Mouse (Mus musculus): ENCODE measurements around the gene Cyld. TPM values are rescaled to one million over a fixed set of nuclear protein-coding genes. Genes with fewer than 3 reads are reported as not detected.
"Not testable (repeated sequence)": the region's sequence is repeated elsewhere in the genome, so short reads cannot be mapped to it uniquely, and the experiment has no call there.

Gene Cyld
- polyA plus RNA-seq (2014; fragmentation: Nextera tagmentation; extraction: Ambion mirVana), result 16.7 and 18.1 TPM in 2 replicates

- H3K27ac ChIP-seq (ENCODE audit: low read length), result peak within 1 kb of the TSS; percentile 44
- WGBS, result under 1% methylated on average over 64 of the region's 80 CpGs
- H3K4me3 ChIP-seq (ENCODE audit: low read depth, low read length), result peak within 1 kb of the TSS; percentile 85
- peaks cover 5% of the 10 kb centered on the region; the same call in 1 of the 2 replicates for H3K4me1 ChIP-seq (ENCODE audit: control insufficient read depth, insufficient read depth, low read length)
- H3K36me3 ChIP-seq (ENCODE audit: control insufficient read depth, insufficient read depth, low read length), result no peaks in the 10 kb centered on the region
- peak; percentile 100 for ATAC-seq (ENCODE audit: insufficient number of reproducible peaks, insufficient read depth, low FRiP score, low read depth)
- H3K9me3 ChIP-seq (ENCODE audit: control insufficient read depth, low read depth, low read length), result no peaks in the 10 kb centered on the region
- peak within 1 kb of the TSS; percentile 56 for H3K4me2 ChIP-seq (replicated peaks; ENCODE audit: low read depth, low read length)
- no peaks in the 10 kb centered on the region for H3K27me3 ChIP-seq (ENCODE audit: control insufficient read depth, insufficient read depth, low read length)
- H3K9ac ChIP-seq (replicated peaks; ENCODE audit: low read depth, low read length), result peak within 1 kb of the TSS; percentile 60
Observed at GRCm38 (mm10) chr8:88696721-88697641, at the start of gene Cyld. Gene Cyld (plus strand): TSS chr8:88697028.

GRCm38 (mm10) chr8:88648322-88648721, 48.5 kb upstream of the Cyld start:
- peaks cover 3% of the 10 kb centered on the region for H3K4me1 ChIP-seq (ENCODE audit: control insufficient read depth, insufficient read depth, low read length)
- ATAC-seq (ENCODE audit: insufficient number of reproducible peaks, insufficient read depth, low FRiP score, low read depth), result no peak

GRCm38 (mm10) chr8:88650016-88650708, 46.7 kb upstream of the Cyld start:
- Histone ChIP-seq H3K4me2 (replicated peaks; ENCODE audit: low read depth, low read length) (no peak overlapping the region), H3K27me3 (ENCODE audit: control insufficient read depth, insufficient read depth, low read length) (no peaks in the 10 kb centered on the region), H3K4me3 (ENCODE audit: low read depth, low read length) (no peak overlapping the region), H3K9me3 (ENCODE audit: control insufficient read depth, low read depth, low read length) (no peaks in the 10 kb centered on the region), H3K4me1 (ENCODE audit: control insufficient read depth, insufficient read depth, low read length) (peaks cover 3% of the 10 kb centered on the region), H3K27ac (ENCODE audit: low read length) (no peak overlapping the region), H3K36me3 (ENCODE audit: control insufficient read depth, insufficient read depth, low read length) (no peaks in the 10 kb centered on the region), H3K9ac (replicated peaks; ENCODE audit: low read depth, low read length) (no peak overlapping the region; the same call in 1 of the 2 replicates)
- ATAC-seq (ENCODE audit: insufficient number of reproducible peaks, insufficient read depth, low FRiP score, low read depth), result no peak
- 73% methylated on average over 6 of the region's 6 CpGs for whole genome bisulfite sequencing

More at GRCm38 (mm10) chr8:88648322-88648721, 48.5 kb upstream of the Cyld start:
- Histone ChIP-seq H3K4me2 (replicated peaks; ENCODE audit: low read depth, low read length) (0 out of 2 replicates have a peak overlapping the region, but pooled peaks have one; percentile 60), H3K4me3 (ENCODE audit: low read depth, low read length) (no peak overlapping the region), H3K27me3 (ENCODE audit: control insufficient read depth, insufficient read depth, low read length) (no peaks in the 10 kb centered on the region), H3K9me3 (ENCODE audit: control insufficient read depth, low read depth, low read length) (no peaks in the 10 kb centered on the region), H3K9ac (replicated peaks; ENCODE audit: low read depth, low read length) (no peak overlapping the region), H3K36me3 (ENCODE audit: control insufficient read depth, insufficient read depth, low read length) (no peaks in the 10 kb centered on the region), H3K27ac (ENCODE audit: low read length) (no peak overlapping the region)

- H3K4me3 ChIP-seq (ENCODE audit: low read depth, low read length); H3K27me3 ChIP-seq (ENCODE audit: control insufficient read depth, insufficient read depth, low read length); H3K36me3 ChIP-seq (ENCODE audit: control insufficient read depth, insufficient read depth, low read length); H3K27ac ChIP-seq (ENCODE audit: low read length); H3K4me1 ChIP-seq (ENCODE audit: control insufficient read depth, insufficient read depth, low read length); H3K4me2 ChIP-seq (replicated peaks; ENCODE audit: low read depth, low read length); H3K9me3 ChIP-seq (ENCODE audit: control insufficient read depth, low read depth, low read length); H3K9ac ChIP-seq (replicated peaks; ENCODE audit: low read depth, low read length); ATAC-seq (ENCODE audit: insufficient number of reproducible peaks, insufficient read depth, low FRiP score, low read depth): not testable (repeated sequence)
- WGBS, result 66% methylated on average over 4 of the region's 4 CpGs
Observed at GRCm38 (mm10) chr8:88651122-88651521, 45.7 kb upstream of the Cyld start.

- ATAC-seq (ENCODE audit: insufficient number of reproducible peaks, insufficient read depth, low FRiP score, low read depth), result no peak
- no peaks in the 10 kb centered on the region for H3K4me1 ChIP-seq (ENCODE audit: control insufficient read depth, insufficient read depth, low read length)
- no peak overlapping the region for H3K27ac ChIP-seq (ENCODE audit: low read length)
- no peaks in the 10 kb centered on the region for H3K36me3 ChIP-seq (ENCODE audit: control insufficient read depth, insufficient read depth, low read length)
- no peak overlapping the region for H3K9ac ChIP-seq (replicated peaks; ENCODE audit: low read depth, low read length)
- no peak overlapping the region for H3K4me2 ChIP-seq (replicated peaks; ENCODE audit: low read depth, low read length)
- no peaks in the 10 kb centered on the region for H3K27me3 ChIP-seq (ENCODE audit: control insufficient read depth, insufficient read depth, low read length)
- H3K4me3 ChIP-seq (ENCODE audit: low read depth, low read length), result no peak overlapping the region
- H3K9me3 ChIP-seq (ENCODE audit: control insufficient read depth, low read depth, low read length), result no peaks in the 10 kb centered on the region
Observed at GRCm38 (mm10) chr8:88655334-88655733, 41.5 kb upstream of the Cyld start.

GRCm38 (mm10) chr8:88659873-88660272, 37.0 kb upstream of the Cyld start:
- Histone ChIP-seq H3K27me3 (ENCODE audit: control insufficient read depth, insufficient read depth, low read length) (no peaks in the 10 kb centered on the region), H3K4me2 (replicated peaks; ENCODE audit: low read depth, low read length) (no peak overlapping the region), H3K9me3 (ENCODE audit: control insufficient read depth, low read depth, low read length) (no peaks in the 10 kb centered on the region), H3K4me3 (ENCODE audit: low read depth, low read length) (no peak overlapping the region), H3K9ac (replicated peaks; ENCODE audit: low read depth, low read length) (no peak overlapping the region), H3K36me3 (ENCODE audit: control insufficient read depth, insufficient read depth, low read length) (no peaks in the 10 kb centered on the region), H3K4me1 (ENCODE audit: control insufficient read depth, insufficient read depth, low read length) (no peaks in the 10 kb centered on the region), H3K27ac (ENCODE audit: low read length) (no peak overlapping the region)
- 83% methylated on average over 3 of the region's 3 CpGs for WGBS
- no peak for ATAC-seq (ENCODE audit: insufficient number of reproducible peaks, insufficient read depth, low FRiP score, low read depth)

GRCm38 (mm10) chr8:88662401-88662821, 34.4 kb upstream of the Cyld start:
- Histone ChIP-seq H3K9ac (replicated peaks; ENCODE audit: low read depth, low read length) (no peak overlapping the region), H3K9me3 (ENCODE audit: control insufficient read depth, low read depth, low read length) (no peaks in the 10 kb centered on the region), H3K36me3 (ENCODE audit: control insufficient read depth, insufficient read depth, low read length) (no peaks in the 10 kb centered on the region), H3K27me3 (ENCODE audit: control insufficient read depth, insufficient read depth, low read length) (no peaks in the 10 kb centered on the region), H3K4me1 (ENCODE audit: control insufficient read depth, insufficient read depth, low read length) (no peaks in the 10 kb centered on the region), H3K4me2 (replicated peaks; ENCODE audit: low read depth, low read length) (no peak overlapping the region), H3K4me3 (ENCODE audit: low read depth, low read length) (no peak overlapping the region), H3K27ac (ENCODE audit: low read length) (no peak overlapping the region)
- no peak for ATAC-seq (ENCODE audit: insufficient number of reproducible peaks, insufficient read depth, low FRiP score, low read depth)
- 69% methylated on average over 6 of the region's 6 CpGs for WGBS

GRCm38 (mm10) chr8:88664121-88664520, 32.7 kb upstream of the Cyld start:
- Histone ChIP-seq H3K9me3 (ENCODE audit: control insufficient read depth, low read depth, low read length) (no peaks in the 10 kb centered on the region), H3K9ac (replicated peaks; ENCODE audit: low read depth, low read length) (no peak overlapping the region), H3K4me3 (ENCODE audit: low read depth, low read length) (no peak overlapping the region), H3K36me3 (ENCODE audit: control insufficient read depth, insufficient read depth, low read length) (no peaks in the 10 kb centered on the region), H3K4me2 (replicated peaks; ENCODE audit: low read depth, low read length) (no peak overlapping the region), H3K27ac (ENCODE audit: low read length) (no peak overlapping the region), H3K4me1 (ENCODE audit: control insufficient read depth, insufficient read depth, low read length) (0 out of 2 replicates have a peak, but pooled peaks cover 3% of the 10 kb centered on the region), H3K27me3 (ENCODE audit: control insufficient read depth, insufficient read depth, low read length) (no peaks in the 10 kb centered on the region)
- ATAC-seq (ENCODE audit: insufficient number of reproducible peaks, insufficient read depth, low FRiP score, low read depth), result no peak
- 86% methylated on average over 16 of the region's 16 CpGs for WGBS
